Mouse (Mus musculus): ENCODE results near the gene Thnsl2.

The Thnsl2 gene

GRCm38 (mm10) chr6:71133559-71133958, 10.7 kb downstream of the Thnsl2 start:
- no peak for DNase-seq (ENCODE audit: low read depth, low spot score)

GRCm38 (mm10) chr6:71131038-71131437, 13.2 kb downstream of the Thnsl2 start:
- DNase-seq (ENCODE audit: low read depth, low spot score) = no peak

- DNase-seq (ENCODE audit: low read depth, low spot score) = no peak
Measured at GRCm38 (mm10) chr6:71130269-71130668, 14.0 kb downstream of the Thnsl2 start.

DNA sequence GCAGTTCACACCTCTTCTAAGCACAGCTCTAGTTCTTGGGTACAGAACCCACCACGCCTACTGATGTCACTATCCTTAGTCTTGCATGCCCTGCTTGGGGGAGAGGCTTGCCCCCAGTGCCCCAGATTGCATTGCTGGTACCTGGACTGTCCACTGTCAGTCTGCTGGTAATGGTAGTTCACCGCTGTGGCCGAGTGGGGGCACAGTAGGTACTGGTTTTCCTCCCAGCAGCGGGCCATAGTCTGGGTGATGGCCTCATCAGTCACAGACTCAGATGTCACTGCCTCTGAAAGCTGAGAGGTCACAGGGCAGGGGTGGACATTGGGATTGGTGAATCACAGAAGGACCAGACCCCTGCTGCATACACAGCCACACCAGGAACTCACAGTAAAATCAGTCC, 15.2 kb downstream of the Thnsl2 start:
- no peak for DNase-seq (ENCODE audit: low read depth, low spot score)

DNA sequence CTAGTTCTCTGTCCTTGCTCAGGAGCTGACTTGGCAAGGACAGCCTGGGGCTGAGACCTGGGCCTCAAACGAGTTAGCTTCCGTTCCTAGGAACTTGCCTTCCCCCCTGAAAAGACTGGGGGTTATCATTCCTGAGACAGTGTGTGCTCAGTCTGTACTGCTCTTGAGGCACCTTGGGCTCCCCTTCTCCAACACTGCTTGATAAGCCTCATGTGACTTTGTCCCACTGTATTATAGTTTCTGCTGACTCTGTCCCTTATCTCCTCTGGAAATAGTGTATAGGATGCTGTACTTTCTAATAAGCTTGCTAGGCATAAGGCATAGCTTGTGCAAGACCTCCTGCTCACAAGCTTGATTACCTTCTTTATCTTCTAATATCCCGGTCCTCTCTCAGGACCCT, 17.9 kb downstream of the Thnsl2 start:
- no peak for DNase-seq (ENCODE audit: low read depth, low spot score)

DNA sequence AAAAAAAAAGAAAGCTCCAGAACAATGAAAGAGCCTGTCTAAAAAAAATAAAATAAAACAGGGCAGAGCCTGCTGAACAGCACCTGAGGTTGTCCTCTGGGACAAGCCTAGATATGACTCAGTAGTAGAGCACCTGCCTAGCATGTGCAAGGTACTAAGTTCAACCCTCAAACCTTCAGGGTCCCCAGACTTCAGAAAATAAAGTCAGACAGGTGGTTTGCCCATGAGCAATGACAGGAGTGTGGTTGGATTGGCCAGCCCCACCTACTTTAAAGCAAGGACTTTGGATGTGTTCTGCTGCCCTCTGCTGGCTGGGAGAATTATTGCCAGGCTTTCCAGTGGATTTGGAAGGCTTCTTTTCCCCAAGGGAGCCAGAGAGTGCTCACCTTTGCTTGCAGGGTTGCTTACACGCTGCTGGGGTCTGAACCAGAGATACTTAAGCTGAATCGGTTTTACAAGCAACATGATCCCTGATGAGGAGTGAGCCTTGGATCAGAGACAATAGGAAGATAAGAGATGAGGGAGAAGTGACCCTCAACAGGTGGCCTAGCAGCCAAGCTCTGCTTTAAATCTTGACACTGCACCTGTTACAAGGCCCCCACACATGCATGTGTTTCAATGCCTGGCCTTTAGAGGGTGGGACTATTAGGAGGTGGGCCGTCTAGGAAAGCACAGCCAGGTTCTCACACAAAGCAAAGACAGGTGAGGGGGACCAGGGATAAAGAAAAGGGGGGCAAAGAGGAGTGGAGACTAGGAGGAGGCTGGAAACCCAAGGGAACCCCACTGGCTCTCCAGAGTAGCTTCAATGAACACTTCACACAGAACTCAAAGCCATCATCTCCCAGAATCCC, 19.0 kb downstream of the Thnsl2 start:
- peak; percentile 59 for DNase-seq (ENCODE audit: low read depth, low spot score)

DNA sequence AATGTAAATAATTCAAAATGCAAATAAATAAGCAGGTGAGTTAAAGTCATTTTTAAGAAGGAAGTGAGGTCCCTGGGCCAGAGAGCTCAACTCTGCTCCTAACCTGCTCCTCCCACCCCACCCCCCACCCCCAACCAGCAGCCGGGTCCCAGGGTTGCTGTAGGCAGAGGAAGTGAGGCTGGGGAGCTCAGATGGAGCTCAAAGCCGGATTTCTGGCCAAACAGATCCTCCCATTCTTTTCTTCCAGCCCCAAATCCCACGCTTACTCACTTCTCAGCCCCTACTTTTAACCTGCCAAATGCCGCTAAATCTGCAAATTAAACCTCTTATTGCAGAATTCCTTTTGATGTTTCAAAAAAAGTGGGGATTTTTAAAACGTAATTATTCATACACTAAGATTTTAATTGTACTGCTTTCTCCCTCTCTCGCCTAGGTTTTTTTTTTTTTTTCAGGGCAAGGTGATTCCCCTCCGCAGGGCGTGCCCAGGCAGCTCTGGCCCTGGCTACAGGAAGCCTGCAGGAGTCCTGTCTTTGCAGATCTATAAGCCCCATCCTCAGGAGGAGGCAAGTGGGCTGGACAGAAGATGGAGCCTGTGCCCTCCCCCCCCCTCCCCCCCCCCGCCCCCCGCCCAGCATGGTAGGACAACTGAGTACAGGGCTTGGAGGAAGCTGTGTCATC, 24.5 kb downstream of the Thnsl2 start:
- DNase-seq (ENCODE audit: low read depth, low spot score) = no peak

GRCm38 (mm10) chr6:71111419-71112113, 32.7 kb downstream of the Thnsl2 start:
- DNase-seq (ENCODE audit: low read depth, low spot score) = no peak

GRCm38 (mm10) chr6:71106170-71106945, 37.9 kb downstream of the Thnsl2 start:
- no peak for DNase-seq (ENCODE audit: low read depth, low spot score)

- no peak for DNase-seq (ENCODE audit: low read depth, low spot score)
Measured at GRCm38 (mm10) chr6:71096126-71096525, 48.1 kb downstream of the Thnsl2 start.

DNA sequence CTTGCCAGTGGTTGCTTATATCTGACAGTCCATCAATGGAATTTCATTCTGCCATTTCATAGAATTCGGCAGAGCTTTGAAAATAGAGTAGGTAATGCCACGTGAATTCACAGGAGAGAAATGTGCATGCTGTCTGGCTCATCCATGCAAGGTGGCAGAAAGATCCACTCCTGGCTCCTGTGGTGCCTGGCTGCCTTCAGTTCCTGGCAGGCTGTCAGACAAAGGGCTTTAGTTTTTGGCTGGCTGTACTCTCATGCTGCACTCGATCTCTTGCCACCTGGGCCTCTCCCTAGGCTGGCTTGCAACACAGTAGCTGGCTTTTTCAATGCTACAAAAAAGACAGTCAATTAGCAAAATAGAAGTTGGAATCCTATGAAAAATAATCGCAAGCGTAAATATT, 49.5 kb downstream of the Thnsl2 start:
- no peak for DNase-seq (ENCODE audit: low read depth, low spot score)

GRCm38 (mm10) chr6:71093686-71094085, 50.6 kb downstream of the Thnsl2 start:
- DNase-seq (ENCODE audit: low read depth, low spot score) = no peak

DNA sequence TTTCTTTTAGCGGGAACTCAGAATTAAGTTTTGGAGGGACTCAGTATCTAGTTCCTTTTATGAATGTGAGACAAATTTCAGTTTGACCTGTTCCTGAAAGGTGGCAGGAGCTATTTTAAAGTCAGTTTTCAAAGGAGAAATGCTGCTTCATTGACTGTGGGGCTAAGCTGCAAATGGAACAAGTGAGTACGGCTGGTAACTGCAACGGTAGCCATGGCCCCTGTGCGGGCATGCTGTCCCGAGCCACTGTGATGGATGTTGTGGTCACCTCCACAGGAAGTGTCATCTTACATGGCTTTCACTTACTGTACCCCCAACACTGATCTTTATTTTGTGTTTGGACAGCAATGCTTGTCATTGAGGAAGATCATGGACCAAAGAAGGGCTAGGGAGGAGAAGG, 53.8 kb downstream of the Thnsl2 start:
- DNase-seq (ENCODE audit: low read depth, low spot score) = no peak

DNA sequence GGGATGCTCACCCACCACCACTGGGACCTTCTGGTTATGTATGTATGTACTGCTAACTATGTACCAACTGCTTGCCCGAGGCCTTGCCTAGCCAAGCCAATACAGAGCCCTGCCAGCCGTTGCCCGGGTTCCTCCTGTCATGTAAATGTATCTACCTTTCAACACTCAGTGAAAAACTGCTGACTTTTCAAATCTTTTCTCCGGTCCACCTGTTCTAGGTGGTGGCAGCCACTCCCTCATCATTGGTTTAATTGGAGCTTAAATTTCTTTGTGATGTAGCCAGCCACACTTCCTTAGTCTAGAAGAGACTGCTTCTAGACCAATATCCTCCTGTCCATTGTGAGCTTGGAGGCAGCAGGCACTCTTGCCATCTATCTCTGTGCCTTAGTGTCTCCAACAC, 54.5 kb downstream of the Thnsl2 start:
- no peak for DNase-seq (ENCODE audit: low read depth, low spot score)

- DNase-seq (ENCODE audit: low read depth, low spot score) = no peak
Measured at GRCm38 (mm10) chr6:71088992-71089391, 55.2 kb downstream of the Thnsl2 start.

- no peak for DNase-seq (ENCODE audit: low read depth, low spot score)
Measured at GRCm38 (mm10) chr6:71083441-71083840, 60.8 kb downstream of the Thnsl2 start.

DNA sequence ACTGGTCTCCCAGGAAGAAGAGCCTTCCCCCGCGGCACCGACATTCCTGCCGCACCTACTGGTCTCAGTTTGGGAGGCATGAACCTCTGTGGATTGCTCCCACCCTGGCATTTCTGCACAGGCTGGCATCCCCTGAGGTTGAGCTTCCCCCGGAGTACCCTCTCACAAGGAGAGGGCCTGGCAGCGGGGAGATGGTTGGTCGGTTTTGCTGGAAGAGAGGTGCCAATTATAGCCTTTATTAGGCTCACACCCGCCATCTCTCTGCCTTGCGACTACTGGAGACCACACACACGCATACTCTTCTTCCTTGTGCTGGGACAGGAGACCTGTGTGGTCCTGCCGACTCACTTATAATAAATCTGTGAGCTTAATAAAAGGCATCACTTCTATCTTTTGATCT, 62.2 kb downstream of the Thnsl2 start:
- DNase-seq (ENCODE audit: low read depth, low spot score) = no peak

DNA sequence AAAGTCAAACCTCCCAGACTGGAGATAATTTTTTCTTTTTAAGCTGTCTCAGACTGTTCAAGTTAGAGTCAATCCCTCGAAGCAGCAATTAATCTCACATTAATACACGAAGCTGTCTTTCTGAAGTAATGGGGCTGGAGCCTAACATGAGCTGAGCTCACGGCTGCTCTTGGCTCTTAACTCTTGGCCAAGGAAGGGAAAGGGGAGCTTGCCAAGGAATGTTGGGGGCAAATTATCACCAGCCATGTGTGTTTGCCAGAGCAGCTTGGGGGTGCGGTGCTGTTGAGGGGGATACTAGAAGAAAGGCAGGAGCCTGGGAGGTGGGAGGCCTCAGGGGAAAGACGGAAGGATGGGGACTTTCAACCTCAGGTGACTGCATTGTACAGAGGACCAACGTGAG, 63.0 kb downstream of the Thnsl2 start:
- DNase-seq (ENCODE audit: low read depth, low spot score) = no peak
